Mouse (Mus musculus): ENCODE measurements around the gene Irf1.

Irf1 gene

DNA sequence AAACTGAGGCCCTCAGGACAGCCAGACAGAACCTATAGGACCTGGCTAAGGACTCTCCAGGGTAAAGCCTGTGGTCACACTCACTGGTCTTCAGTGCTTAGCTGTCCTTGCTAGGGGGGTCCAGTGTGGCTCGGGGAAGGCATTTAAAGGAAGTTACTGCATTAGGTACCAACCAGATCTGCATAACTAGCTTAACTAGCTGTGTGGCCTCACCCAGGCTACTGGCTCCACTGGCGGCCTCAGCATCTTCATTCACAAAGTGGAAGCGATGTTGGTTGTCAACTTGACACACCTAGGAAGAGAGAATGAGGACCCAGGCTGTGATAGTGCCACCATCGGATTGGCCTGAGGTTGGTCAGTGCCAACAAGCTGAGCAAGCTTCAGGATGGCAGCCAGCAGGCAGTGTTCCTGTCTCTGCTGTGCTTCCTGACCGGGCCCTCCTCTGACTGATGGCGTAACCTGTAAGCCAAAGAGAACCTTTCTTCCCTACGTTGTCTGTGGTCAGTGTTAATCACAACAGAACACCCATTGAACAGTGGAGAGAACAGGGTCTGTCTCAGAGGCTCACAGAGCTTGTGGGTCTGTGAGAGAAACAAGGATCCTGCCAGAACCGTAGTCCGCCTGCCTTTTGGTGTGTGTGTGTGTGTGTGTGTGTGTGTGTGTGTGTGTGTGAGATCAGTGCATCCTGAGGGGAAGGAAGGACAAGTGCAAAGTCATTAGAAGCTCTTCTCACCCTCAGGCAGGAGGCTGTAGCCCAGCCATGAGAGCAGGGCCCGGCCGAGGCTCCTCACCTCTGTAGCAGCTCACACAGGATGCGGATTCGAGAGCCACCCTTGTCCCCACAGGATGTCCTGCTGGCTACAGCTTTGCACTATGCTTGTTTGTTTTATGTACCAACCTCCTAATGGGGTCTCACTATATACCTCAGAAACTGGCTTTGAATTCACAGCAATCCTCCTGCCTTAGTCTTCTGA is 16.5 kb downstream of the Irf1 start:
- peak in 1 of 2 experiments; percentile 39 for DNase-seq

DNA sequence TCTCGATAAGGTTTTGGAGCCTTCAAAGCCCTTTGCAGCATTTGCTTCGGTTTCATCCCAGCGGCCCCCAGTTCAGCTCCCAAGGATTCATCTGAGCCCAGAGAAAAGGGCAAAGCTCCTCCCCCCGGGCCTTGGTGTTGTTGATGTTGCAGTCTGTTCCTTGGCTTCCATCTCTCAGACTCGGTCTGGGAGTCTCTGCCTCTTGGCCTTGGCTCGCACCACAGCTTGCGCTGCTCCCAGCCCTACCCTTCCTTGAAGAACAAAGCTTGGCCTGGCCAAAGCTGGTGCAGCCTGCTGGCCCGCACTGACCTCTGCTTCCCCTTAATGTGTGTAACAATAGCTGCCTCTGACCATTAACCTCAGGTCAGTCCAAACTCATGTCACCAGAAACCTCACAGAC is 18.4 kb downstream of the Irf1 start:
- no peak for DNase-seq

- no peak for DNase-seq
Observed at GRCm38 (mm10) chr11:53789277-53789676, 19.5 kb downstream of the Irf1 start.

GRCm38 (mm10) chr11:53792986-53793385 is 23.2 kb downstream of the Irf1 start:
- no peak for DNase-seq

- no peak for DNase-seq
Observed at GRCm38 (mm10) chr11:53794015-53794414, 24.2 kb downstream of the Irf1 start.

- peak in 1 of 2 experiments; percentile 40 for DNase-seq
Observed at GRCm38 (mm10) chr11:53794671-53795557, 25.1 kb downstream of the Irf1 start.

GRCm38 (mm10) chr11:53795813-53796212 is 26.0 kb downstream of the Irf1 start:
- DNase-seq: no peak

- no peak for DNase-seq
Observed at GRCm38 (mm10) chr11:53796409-53797151, 26.8 kb downstream of the Irf1 start.

GRCm38 (mm10) chr11:53797386-53797920 is 27.6 kb downstream of the Irf1 start:
- no peak for DNase-seq

DNA sequence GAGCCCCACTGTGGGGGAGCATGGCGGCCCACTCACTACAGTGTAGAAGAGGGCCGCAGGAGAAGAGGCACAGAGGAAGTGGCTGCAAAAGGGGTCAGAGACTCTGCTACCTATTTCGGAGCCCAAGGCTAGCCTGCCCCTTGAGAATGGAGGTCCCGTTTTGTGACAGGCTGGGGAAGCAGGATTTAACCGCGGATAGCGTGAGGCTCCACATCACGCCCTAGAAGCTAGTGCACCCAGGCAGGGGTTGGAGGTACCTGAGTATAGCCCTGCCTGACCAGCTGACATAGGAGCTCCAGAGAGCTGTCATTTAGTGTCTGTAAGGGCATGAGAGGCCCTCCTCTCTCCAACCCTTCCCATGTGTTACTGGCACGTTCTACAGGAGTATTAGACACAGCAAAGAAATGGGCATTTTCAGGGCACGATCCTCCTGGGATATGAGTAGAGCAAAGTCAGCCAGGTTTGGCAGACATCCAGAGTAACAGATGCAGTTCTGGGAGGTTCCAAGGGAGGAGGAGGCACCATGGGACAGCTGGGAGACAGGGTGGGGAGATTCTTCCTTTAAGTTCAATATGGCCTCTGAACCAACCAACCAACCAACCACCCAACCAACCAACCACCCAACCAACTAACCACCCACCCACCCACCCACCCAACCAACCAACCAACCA is 28.4 kb downstream of the Irf1 start:
- DNase-seq: peak in 1 of 2 experiments; percentile 15

DNA sequence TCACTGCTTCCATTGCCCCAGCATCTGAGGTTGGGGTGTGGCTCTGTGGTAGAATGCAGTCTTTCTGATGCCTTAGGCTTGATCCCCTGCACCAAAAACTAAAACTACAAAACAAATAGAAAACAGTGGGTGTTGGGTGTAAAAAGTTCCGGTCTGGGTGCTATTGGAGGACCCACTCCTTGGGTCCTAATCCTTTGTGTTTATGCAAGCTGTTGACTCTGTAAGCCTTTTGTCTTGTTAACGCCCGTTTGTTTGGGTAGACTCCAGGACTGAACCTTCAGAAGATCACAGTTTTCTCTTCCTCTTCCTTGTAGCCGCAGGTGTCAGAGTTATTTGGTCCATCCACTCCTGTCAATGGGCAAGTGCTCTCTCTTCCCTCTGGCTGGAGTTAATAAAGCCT is 30.2 kb downstream of the Irf1 start:
- DNase-seq: no peak

- no peak for DNase-seq
Observed at GRCm38 (mm10) chr11:53800975-53801374, 31.2 kb downstream of the Irf1 start.

GRCm38 (mm10) chr11:53803093-53803492 is 33.3 kb downstream of the Irf1 start:
- DNase-seq: no peak

GRCm38 (mm10) chr11:53803494-53803893 is 33.7 kb downstream of the Irf1 start:
- no peak for DNase-seq

- no peak for DNase-seq
Observed at GRCm38 (mm10) chr11:53804569-53805344, 34.9 kb downstream of the Irf1 start.

GRCm38 (mm10) chr11:53805786-53806185 is 36.0 kb downstream of the Irf1 start:
- DNase-seq: no peak

DNA sequence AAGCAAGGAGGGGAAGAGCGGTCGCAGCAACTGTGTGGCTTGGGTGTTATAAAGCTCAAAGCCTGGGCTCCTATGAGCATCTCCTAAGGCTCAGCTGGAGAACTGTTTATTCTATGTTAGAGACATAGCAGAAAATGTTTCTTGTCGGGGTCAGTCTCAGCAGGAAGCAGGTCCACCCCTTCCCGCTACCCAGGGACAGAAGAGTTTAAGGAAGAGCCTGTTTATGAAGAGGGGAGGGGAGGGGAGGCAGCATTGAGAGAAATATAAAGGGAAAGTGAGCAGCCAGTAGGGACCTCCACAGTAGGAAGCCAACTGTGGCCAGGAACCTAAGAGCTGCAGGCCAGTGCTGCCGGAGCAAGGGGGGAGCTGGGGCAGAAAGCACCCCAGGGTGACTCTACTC is 39.5 kb downstream of the Irf1 start:
- no peak for DNase-seq

DNA sequence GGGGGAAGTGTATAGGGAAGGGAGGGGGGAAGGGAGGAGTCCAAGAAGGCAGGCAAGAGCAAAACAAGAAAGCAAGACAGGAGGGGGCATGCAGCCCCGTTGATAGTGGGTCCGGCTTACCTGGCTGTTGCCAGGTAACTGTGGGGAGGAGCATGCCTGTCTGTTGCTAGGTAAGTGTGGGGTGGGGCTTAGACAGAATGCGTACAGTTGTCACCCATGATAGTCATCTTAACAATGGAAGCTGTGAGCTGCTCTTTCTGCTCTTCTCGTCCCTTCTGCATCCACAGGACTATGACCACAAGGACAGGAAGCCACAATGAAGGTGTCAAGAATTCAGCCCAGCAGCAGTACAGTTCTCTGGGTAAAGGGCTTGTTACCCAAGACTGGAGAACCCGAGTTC is 40.3 kb downstream of the Irf1 start:
- no peak for DNase-seq

- DNase-seq: no peak
Observed at GRCm38 (mm10) chr11:53810749-53811148, 40.9 kb downstream of the Irf1 start.

- no peak for DNase-seq
Observed at GRCm38 (mm10) chr11:53811312-53811711, 41.5 kb downstream of the Irf1 start.

Measured in cerebellum, adult 18-20 months (tissue).